Mouse (Mus musculus) hematopoietic stem cell, adult 5-6 weeks (primary cell): ENCODE data around the gene 9130230L23Rik. TPM values are rescaled to one million over a fixed set of nuclear protein-coding genes. Genes with fewer than 3 reads are reported as not detected.

Source experiments
- ATAC-seq, 2 experiments: fragments of 125-278 bp in 1 of 2; replicated peaks in 1 of 2; 2 replicates each; pipeline ENCODE4 v1.8.0; 2016 to 2017; ENCODE audit warnings: inconsistent platforms in 2 of 2, mild to moderate bottlenecking in 2 of 2, moderate number of reproducible peaks in 2 of 2, low read depth in 1 of 2, moderate TSS enrichment in 1 of 2; ENCODE audit not compliant: low FRiP score in 2 of 2, poor library complexity in 2 of 2, severe bottlenecking in 2 of 2, insufficient read depth in 1 of 2, low TSS enrichment in 1 of 2
- total RNA-seq: library from RNA; stranded (forward); fragments of 172-1452, 232-1000 nt; gene quantifications from 2 replicates; pipeline ENCODE4 v1.2.3, GENCODE M21; 2017

The 9130230L23Rik gene
- total RNA-seq, 1 experiment from 2014 or later = not detected

DNA sequence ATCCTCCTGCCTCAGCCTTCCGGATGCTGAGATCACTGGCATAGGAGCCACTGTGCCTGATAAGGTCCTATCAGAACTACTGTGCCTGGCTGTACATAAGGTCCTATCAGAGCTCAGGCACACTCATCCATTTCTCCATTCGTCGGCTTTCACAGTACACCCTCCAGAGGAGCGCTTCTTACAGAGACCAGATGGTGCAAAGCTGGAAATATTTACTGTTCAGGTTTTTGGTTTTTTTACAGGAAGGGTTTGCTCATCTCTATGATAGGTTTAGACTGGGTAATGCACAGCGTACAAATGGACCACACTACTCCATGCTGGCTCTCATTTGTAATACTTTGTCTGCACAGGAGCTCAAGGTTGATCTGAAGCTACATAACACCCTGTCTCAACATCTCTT lies 40.8 kb downstream of the 9130230L23Rik start:
- ATAC-seq = no peak

DNA sequence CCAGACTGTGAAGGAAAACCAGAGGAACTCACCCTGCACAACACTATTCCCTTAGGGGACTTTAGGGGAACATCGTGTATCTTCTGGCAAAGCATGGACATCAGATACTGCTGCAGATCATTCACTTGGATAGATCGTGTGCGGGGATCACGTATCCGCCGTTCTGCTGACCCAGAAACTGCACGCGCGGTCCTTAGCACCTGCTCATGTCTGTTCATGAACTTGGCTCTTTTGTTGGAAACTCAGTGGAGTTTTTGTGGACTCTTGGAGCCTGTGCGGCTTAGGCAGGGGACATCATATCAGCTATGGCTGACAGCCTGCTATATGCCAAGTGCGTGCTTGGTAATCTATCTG lies 43.5 kb downstream of the 9130230L23Rik start:
- ATAC-seq = no peak

- peak; percentile 51 to 63 for ATAC-seq
Measured at GRCm38 (mm10) chr5:65959893-65960596, 44.0 kb downstream of the 9130230L23Rik start.

DNA sequence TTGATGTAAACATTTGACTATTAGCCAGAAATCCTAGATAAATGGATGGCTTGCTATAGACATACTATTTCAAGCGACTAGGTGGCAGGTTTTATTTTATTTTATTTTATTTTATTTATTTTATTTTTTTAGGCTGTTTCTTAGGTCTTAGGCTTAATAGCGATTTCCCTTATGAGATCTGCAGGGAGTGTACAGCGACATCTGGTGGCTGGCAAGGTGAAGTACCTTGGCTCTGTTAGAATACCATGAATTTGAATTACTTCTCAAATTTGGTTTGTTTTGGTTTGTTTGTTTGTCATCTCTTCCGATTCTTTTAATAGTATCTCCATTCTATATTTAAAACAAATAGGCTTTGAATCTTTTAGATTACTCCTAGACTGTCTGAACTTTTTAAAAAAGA lies 45.5 kb downstream of the 9130230L23Rik start:
- ATAC-seq = no peak

- no peak for ATAC-seq
Measured at GRCm38 (mm10) chr5:65956144-65957008, 47.7 kb downstream of the 9130230L23Rik start.

- peak; percentile 84 for ATAC-seq
Measured at GRCm38 (mm10) chr5:65955343-65956143, 48.5 kb downstream of the 9130230L23Rik start.

DNA sequence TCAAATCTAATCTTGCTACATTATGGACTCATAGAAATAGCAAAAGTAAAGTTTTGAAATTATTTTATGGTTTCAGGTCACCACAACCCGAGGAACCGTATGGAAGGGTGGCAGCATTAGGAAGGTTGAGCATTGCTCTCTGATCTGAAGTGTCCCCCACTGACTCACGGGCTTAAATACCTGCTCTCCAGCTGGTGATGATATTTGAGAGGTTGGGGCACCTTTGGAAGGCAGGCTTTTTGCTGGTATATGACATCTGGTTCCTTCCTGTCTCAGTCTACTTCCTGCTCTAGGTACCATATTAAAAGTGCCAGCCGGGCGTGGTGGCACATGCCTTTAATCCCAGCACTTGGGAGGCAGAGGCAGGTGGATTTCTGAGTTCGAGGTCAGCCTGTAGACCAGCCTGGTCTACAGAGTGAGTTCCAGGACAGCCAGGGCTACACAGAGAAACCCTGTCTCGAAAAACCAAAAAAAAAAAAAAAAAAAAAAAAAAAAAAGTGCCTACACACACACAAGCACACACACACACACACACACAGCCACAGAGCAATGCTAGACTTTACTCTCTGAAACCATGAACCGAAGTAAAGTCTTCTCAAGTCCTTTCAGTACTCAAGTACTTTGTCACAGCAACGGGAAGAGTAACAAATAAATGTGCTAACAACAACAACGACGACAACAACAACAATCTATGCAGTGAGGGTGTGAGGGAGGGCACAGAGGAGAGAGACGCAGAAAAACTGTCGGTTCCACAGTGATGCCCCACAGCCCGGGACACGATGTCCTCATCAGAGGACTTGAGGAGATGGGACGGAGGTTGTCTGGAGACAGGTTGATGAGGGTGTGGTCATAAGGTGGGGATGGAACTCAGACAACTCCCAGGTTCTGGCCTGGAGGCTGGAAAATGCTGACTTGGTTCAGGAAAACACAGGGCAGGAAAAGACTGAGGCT lies 49.7 kb downstream of the 9130230L23Rik start:
- no peak for ATAC-seq

GRCm38 (mm10) chr5:65951513-65951909 lies 52.6 kb downstream of the 9130230L23Rik start:
- no peak for ATAC-seq

- ATAC-seq = 0 out of 4 replicates have a peak, but pooled peaks have one; percentile 5 to 21
Measured at GRCm38 (mm10) chr5:65950679-65951512, 53.2 kb downstream of the 9130230L23Rik start.

DNA sequence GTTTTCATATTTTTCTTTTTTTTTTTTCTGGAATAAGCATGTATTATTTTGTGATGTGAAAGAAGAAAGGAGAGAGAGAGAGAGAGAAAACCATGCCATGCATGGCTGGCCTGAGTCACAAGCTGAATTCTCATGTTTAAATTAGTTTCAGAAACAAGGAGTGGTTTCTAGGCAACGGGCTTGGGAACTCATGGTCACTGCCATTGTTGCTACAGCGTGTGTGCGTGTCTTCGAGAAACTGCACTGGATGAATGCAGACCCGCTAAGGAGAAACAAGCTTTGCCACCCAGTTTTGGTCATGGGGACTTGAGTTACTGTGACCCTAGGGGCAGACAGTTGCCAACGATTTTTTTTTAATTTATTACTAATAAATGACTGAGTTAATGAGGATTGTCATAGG lies 53.8 kb downstream of the 9130230L23Rik start:
- no peak for ATAC-seq

- no peak for ATAC-seq
Measured at GRCm38 (mm10) chr5:65949822-65950221, 54.3 kb downstream of the 9130230L23Rik start.

- ATAC-seq = no peak
Measured at GRCm38 (mm10) chr5:65941145-65941544, 62.9 kb downstream of the 9130230L23Rik start.

DNA sequence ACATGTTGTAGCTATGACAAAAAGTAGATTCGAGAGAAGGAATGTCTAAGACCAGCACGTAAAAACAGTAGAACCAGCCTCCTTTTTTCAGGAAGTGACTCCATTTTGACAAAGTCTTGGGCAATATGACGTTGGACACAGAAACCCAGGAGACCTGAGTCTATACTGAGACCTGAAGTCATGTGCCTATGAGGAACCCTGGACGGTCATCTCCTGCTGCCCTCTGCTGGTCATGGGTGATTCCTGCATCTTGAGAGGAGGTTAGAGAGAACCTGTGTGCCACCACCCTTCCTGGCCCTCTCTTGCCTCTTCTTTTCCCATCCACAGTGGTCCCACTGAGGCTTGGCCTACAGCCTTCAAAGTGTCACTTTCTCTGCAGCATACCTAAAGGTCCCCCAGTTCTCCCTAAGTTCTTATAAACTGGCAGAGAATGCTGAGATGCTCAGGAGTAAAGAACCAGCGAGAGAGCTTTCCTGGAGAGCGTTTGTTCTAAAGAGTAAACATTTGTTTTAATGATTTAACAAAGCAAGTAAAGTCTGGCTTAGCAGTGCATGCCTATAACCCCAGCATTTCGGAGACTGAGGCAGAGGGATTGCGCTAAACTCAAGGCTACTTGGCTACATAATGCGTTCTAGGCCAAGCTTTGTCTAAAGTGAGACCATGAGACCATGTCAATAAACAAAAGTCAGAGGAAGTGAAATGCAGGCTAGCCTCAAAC lies 65.9 kb downstream of the 9130230L23Rik start:
- peak; percentile 74 to 87 for ATAC-seq

DNA sequence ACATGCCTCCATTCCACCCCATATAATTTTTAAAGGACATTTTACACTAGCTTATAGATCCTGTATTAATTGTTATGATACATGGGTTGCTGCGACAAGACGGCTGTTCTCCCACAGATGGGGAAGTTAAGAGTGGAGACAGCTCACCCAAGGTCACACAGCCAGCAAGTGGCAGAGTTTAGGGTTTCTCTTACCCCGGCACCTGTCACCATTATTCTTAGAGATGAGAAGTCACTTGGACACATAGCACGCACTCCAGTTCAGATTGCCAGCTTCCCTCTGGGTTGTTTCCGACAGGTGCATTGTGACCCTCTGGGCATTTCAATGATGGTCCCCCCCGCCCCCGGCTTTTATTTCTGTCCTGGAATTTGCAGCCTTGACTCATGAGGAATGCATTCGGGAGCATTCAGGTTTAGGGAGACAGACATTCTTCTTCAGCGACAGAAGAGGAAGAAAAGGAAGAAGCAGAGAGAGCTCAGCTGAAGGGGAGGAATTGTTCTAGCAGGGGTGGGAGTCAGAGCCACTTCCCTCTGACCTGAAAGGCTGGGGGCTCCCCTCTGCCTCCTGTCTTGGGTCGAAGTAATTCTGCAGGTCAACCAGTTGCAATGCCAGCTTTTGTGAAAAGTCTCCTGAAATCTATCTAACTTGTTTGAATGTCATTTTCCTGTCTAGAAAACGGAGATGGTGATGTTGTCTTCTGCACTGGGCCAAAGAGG lies 66.9 kb downstream of the 9130230L23Rik start:
- peak; percentile 57 to 59; a peak in 3 of 4 replicates for ATAC-seq

GRCm38 (mm10) chr5:65934783-65935182 lies 69.3 kb downstream of the 9130230L23Rik start, which contains the start of gene Chrna9:
TSS of gene Chrna9 (plus strand) at chr5:65934921.
- ATAC-seq = no peak
